Mouse (Mus musculus) bone marrow, adult 2 months (tissue): ENCODE results near the gene C2cd5.

Source experiments
- CTCF ChIP-seq: fragments of 200-500 bp; IDR thresholded peaks from 2 replicates; pipeline ENCODE4 v1.5.1; 2011; ENCODE audit warnings: low read length, control low read depth; ENCODE audit not compliant: control insufficient read depth, insufficient read depth
- POLR2A ChIP-seq: fragments of 200-500 bp; IDR thresholded peaks from 2 replicates; pipeline ENCODE4 v1.6.1; 2011; ENCODE audit warnings: low read depth, mild to moderate bottlenecking, control low read depth, low read length, borderline replicate concordance; ENCODE audit not compliant: control insufficient read depth

- TF ChIP-seq POLR2A (no peak), CTCF (no peak)
Observed at GRCm38 (mm10) chr6:143004801-143005200, 95.1 kb downstream of the C2cd5 start.
